Mouse (Mus musculus) testis, postnatal 10 days (tissue): ENCODE data around the gene Mycn.
A peak's percentile ranks its signal among the peaks of the same experiment; 100 is the strongest.

ENCODE experiments used
- DNase-seq: peaks from one replicate; pipeline ENCODE4 v3.0.0; 2021; ENCODE audit warnings: low spot score

Gene Mycn

DNA sequence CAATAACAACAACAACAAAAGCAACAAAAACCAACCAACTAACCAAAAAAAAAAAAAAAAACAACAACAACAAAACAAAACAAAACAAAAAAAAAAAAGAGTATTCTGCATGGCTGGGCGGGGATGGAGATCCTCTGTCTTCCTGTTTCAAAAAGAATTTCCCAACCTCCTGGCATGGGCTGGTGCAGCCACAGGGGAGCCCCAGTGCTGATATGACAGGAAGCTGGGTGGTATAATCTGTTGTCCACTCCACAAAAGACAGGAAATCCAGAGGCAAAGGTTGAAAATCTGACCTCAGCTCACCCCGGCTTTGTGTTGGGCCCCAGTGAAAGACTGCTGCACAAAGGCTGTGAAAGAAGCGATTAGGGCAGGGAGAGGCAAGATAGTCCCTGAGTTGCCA, 17.3 kb downstream of the Mycn start:
- DNase-seq = no peak

- DNase-seq = peak; percentile 63
Measured at GRCm38 (mm10) chr12:12920166-12921157, 21.3 kb downstream of the Mycn start.

DNA sequence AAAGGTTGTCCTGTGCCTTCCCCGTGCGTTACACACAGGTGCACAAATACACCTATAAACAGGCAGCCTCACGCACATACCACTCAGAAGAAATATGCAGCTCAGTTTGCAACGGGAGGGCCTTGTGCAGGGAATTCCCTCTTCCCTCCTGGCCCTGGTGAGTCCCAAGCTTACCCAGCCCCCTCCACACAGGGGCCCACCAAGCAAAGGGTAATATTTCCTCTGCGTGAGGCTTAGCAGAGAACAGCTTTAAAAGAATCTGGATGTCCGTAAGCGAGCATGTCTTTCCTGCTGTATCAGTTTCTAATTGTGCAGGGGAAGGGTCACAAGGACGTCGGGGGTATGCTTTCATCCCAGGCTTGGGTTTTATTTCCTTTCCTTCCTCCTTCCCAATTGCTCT, 25.4 kb downstream of the Mycn start:
- no peak for DNase-seq

- no peak for DNase-seq
Measured at GRCm38 (mm10) chr12:12910356-12910979, 31.2 kb downstream of the Mycn start.

DNA sequence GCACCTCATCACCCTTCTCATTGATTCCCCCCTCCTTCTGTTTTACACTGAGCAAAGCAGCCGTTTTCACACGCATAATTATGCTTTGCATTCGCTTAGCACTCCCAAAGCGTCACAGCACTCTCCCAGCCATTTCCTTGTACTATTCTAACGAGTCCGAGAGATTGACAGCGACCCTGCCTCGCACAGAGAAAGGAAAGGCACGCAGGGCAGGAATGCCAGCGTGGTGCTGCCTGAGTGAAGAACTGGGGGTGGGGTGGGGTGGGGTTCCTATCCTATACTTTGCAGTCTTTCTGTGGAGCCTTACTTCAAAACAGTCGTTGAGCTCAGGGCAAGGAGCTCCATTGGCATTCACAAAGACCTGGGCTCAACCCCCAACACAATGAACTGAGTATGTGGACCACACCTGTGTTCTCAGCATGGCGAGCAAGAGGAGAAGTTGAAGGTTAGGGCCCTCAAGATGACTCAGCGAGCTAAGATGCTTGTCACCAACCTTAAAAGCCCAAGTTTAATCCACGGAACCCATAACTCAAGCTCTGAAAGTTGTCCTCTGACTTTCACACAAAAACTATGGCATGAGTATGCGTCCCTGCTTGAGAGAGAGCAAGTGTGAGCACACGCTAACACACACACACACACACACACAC, 32.0 kb downstream of the Mycn start:
- no peak for DNase-seq

DNA sequence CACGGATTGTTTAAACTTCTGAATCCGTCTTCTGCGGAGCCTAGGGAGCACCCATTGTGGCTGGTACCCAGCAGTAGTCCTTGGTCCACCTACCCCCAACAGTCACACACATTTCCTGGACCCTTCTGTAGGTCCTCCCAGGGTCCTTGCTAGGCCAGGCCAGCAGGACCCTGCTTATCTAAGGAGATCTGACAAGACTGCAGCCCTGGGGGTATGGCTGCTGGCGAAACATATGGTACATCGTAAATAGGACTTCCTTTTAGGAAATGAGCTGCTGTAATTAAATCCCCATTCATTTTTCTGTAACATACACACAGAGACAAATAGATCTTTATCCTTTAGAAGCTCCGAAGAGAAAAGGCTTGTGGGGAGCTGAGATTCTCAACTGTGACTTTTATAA, 34.9 kb downstream of the Mycn start:
- no peak for DNase-seq

GRCm38 (mm10) chr12:12906321-12906720, 35.4 kb downstream of the Mycn start:
- DNase-seq = no peak

GRCm38 (mm10) chr12:12905117-12905516, 36.6 kb downstream of the Mycn start:
- peak; percentile 43 for DNase-seq

DNA sequence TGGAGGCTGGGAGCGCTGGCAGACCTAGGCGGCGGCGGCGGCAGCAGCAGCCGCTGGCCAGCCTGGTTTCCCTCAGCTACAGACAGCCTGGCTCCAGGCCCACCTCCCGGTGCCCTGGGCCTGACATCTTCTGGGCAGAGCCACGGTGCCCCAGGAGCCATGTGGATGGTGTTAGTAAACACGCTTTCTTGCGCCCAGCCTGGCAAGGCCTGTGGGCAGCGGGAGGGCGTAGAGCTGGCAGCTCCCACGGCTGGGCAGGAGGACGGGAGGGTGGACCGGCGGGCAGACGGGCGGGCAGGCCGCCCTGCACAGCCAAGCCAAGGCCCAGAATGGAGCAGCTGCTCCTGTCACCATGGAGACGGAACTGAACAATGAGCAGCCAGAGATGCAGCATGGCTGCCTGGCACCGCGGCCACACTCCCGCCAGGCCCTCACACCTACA, 37.2 kb downstream of the Mycn start:
- DNase-seq = peak; percentile 68

DNA sequence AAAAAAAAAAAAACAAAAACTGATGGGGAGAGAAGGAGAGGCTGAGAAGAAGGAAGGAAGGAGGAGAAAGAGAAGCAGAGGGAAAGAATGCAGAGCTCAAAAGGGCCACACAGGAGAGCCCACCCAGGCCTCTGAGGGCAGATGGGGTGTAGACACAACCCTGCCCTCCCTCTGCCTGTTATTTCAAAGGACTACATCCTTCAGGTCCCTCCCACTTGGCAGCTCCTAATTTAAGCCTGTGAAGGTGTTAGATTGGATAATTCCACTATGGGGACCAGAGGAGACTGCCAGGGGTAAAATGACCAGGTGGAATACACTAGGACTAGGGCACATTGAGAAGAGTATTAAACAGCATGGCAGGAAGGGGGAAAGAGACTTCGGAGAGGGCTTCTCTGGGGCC, 37.6 kb downstream of the Mycn start:
- no peak for DNase-seq

- DNase-seq = no peak
Measured at GRCm38 (mm10) chr12:12902403-12902802, 39.3 kb downstream of the Mycn start.

- DNase-seq = no peak
Measured at GRCm38 (mm10) chr12:12898356-12899126, 43.2 kb downstream of the Mycn start.

DNA sequence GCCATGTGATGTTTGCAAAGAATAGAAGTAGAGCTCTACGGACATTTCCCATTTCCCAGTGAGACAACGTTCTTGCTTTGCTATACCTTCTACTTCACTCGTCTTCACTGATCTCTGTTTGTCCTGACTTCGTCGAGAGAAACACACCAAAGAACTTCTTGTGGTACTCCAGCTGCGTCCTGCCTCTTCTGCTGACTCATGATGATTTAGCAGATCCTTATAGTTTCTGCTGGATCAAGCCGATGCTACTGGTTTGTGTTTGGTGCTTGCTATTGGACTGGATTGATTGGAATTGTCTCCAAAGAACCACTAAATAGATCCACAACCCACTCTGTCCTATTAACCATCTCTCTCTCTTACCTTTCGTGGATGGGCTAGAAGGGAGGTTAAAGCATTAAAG, 47.7 kb downstream of the Mycn start:
- no peak for DNase-seq

DNA sequence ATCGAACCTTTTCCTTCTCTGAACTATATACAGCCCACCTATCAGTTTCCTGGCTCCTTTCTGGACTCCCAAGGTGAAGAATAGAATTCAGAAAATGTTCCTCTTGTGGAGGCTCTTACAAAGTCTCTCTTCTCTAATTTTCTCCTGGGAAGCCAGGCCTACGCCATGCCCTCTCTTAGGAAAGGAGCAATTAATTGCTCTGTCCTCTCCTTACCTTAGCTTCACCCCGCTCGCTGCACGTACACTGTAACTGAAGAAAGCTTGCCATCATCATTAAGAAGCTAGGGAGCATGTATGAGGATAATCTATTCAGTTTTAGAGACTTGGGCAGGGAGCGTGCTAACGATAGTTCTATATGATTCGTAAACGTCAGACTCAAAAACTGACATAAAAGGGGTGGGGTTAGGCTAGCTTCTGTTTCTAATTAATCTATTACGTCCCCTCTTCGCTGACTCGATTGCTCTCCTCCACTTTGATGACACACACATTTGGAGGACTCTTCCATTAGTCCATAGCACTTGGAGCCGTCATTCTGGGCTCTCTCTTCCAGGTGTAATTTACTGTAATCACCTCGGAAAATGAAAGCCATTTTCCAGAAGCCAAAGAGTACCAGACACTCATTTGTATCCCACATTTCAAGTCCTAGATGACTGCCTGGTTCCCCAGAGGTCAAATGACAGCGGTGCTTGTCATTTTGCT, 55.4 kb downstream of the Mycn start:
- no peak for DNase-seq
